Mouse (Mus musculus) embryo, embryonic 10 days (tissue): ENCODE data around the gene Sec61a2.

Experiments
- DNase-seq: peaks from one replicate; pipeline ENCODE4 v3.0.0-alpha.2; 2015; ENCODE audit warnings: low spot score

The Sec61a2 gene

GRCm38 (mm10) chr2:5888865-5889264 lies 6.4 kb downstream of the Sec61a2 start:
- no peak for DNase-seq

DNA sequence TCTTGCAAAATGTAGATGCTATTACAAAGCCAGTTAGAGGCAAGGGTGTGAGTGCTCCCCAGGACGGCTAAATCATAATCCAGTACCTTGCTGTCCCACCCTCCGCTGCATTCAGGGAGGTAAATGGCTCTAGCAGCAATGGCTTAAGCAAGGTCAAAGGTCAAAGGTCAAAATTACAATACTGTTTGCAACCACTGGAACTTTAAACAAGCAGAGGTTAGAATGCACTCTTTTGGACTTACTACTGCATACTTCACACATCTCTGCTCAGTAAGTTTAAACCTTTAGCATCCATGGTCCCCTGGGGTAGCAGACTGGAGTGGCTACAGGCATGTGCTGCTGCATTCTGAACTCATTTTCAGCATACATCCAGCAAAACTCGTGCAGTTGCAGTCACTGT lies 17.8 kb downstream of the Sec61a2 start:
- no peak for DNase-seq

DNA sequence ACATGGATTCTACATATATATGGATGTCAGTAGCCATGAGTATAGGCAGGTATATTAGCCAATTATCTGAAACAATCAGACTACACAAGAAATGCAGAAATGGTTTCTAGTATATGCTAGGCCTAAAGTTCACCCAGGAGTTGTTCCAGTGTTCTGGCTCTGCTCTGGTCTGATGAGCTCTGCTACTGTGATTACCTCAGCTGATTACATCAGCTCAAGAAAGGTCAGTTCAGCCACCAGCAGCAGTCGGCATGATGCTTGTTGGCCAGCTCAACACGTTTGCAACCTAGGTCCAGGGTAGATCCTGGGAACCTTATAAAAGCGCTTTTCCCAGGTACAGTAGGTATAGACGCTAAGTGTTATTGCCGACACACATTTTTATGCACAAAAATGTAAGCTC lies 25.5 kb downstream of the Sec61a2 start:
- DNase-seq: no peak

DNA sequence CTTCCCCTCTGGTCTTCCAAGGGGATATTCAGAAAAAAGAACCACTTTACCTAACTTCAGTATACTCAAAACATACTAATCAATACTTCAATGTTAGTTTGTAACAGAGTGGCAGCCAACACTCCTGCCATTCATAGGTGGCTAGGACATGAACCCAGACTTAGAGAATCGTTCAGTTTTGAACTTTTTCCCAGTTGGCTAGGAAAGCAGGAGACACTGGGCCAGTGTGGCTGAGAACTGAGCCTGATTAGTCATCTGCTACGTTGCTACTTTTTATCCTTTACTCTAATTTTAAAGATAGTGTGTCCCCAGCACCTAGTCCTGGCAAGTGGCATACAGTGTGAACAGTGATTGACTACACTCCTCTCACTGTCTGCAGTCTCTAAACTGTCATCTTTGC lies 27.6 kb downstream of the Sec61a2 start:
- DNase-seq: no peak

- DNase-seq: no peak
Observed at GRCm38 (mm10) chr2:5862834-5863233, 32.4 kb downstream of the Sec61a2 start, which contains the start of gene Gm13199. Gm13199 (minus strand) TSS chr2:5862934.

GRCm38 (mm10) chr2:5851866-5852265 lies 43.4 kb downstream of the Sec61a2 start:
- no peak for DNase-seq

DNA sequence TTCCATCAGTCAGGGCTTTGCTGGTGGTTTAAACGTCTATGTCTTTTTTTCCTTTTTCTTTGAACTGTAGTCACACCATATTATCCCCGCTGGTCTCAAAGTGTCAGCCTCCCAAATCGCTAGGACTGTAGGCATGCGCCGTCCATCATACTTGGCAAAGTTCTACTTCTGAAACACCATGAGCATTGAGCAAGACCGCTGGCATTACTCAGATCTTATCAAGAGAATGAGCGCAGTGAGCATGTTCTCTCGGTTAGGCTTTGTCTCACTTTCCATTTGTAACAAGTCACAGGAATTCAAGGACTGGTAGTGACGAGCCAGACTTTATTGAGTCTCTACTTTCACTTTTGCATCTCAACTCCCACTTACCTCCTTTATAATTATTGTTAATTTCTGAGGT lies 44.1 kb downstream of the Sec61a2 start:
- DNase-seq: no peak

- no peak for DNase-seq
Observed at GRCm38 (mm10) chr2:5845826-5846225, 49.4 kb downstream of the Sec61a2 start.

DNA sequence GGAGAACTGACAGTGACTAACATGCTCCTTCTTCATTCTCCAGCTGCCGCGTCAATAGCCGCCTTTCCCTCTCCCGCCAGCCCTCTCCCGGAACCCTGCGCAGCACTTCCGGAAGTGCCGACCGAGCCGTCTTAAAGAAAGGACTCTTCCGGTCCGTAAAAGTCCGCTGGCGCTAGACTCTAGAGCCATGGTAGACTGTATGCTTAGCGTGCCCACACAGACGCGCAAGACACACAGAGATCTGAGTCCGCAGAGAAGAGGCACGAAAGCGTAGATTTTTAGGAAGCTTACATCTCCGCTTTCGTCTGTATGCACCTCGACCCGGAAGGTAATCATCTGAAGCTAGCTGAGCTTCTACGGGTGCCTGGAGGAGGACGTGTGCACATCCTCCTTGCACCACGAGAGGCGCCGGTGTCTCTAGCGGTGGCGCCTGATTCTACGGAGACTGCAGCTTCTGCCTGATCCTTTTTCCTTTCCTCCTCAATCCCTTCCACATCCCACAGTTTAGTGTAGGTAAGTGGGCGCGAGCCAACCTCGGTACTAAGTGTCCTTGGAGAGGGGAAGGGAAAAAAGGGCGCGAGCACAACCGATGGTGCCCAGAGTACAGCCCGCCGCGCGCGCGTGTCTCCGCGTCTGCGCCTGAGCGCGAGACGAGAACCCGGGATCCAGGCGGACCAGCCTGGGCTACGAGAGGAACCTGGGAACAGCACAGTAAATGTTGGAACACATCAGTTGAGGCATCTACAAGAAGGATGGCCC lies 50.2 kb downstream of the Sec61a2 start, which contains the start of the genes Nudt5 and Cdc123:
Gene Nudt5 (plus strand): TSS at position 147 of the 759 bp plus-strand sequence.
Gene Cdc123 (minus strand): TSS at position 292 of the 759 bp plus-strand sequence.
- peak; percentile 96 for DNase-seq

DNA sequence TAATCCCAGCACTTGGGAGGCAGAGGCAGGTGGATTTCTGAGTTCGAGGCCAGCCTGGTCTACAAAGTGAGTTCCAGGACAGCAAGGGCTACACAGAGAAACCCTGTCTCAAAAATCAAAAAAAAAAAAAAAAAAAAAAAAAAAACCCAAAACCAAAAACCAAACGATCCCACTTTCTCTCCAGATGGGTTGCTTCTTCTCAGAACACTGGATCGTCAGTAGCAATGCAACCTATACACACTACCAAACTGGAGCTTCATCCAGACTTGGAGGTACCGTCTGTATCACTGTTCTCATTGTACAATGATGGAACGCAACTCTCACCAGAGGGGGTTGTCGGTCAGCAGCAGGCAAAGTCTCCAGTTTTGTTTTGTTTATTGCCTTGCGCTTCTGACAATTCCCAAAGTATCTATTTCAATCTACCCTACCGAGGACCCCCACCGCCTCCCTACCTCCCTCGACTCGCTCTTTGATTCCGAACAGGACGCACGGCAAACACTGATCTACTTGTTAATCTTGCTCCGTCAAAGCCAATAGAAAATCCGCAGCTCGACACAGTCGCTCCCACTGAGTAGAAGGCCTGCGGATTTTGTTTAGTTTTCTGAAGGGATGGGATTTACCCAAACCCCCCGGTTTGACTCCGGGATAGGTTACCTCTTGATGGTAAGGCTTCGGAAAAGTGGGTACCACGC lies 50.9 kb downstream of the Sec61a2 start:
- peak; percentile 30 for DNase-seq

- DNase-seq: no peak
Observed at GRCm38 (mm10) chr2:5840815-5841214, 54.4 kb downstream of the Sec61a2 start.

- DNase-seq: no peak
Observed at GRCm38 (mm10) chr2:5825265-5825913, 69.8 kb downstream of the Sec61a2 start.

DNA sequence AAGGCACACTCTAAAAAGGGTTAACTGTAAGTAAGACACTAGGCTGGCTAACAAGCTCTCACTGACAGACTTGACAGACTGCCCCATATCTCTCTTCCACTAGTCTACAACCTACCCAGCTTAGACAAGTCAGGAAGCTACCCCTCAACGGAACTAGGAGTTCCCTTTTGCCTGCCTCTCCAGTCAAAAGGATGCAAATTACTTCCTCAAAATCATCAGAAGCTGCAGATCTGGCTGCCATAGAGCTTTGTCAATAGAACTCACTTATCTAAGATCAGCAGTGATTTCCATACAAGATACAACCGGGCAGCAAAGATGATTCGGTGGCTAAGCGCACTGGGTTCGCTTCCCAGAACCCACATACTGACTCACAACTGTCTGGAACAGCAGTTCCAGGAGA lies 70.5 kb downstream of the Sec61a2 start:
- no peak for DNase-seq

GRCm38 (mm10) chr2:5824213-5824612 lies 71.0 kb downstream of the Sec61a2 start:
- DNase-seq: no peak

DNA sequence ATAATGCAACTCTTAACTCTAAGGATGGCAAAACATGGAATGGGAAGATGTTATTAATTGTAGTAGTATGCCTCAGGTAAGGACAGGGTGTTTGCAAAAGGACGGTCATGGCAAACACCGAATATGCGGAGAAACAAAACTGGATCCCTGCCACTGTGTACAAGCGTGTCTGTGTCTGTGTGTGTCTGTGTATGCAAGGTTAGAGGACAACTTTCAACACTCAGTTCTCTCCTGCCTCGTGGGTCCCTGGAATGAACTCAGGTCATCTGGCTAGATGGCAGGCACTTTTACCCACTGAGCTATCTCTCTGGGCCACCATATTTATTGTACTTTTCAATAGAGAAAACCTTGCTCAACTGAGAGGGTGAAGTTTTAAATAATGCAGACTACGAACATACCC lies 72.8 kb downstream of the Sec61a2 start:
- DNase-seq: no peak

- DNase-seq: no peak
Observed at GRCm38 (mm10) chr2:5821264-5821663, 74.0 kb downstream of the Sec61a2 start.
